Mouse (Mus musculus) erythroblast, embryonic 14.5 days (primary cell): ENCODE data around the gene Emd. TPM values are rescaled to one million over a fixed set of nuclear protein-coding genes. Genes with fewer than 3 reads are reported as not detected.
A peak's percentile ranks its signal among the peaks of the same experiment; 100 is the strongest.

Experiments
- H3K27me3 ChIP-seq: 2 replicates; pipeline ENCODE4 v1.6.1; 2012; ENCODE audit warnings: inconsistent platforms; ENCODE audit not compliant: control insufficient read depth
- H3K36me3 ChIP-seq: 2 replicates; pipeline ENCODE4 v1.6.1; 2012; ENCODE audit warnings: mild to moderate bottlenecking, inconsistent platforms; ENCODE audit not compliant: control insufficient read depth
- H3K4me1 ChIP-seq: 2 replicates; pipeline ENCODE4 v1.6.1; 2012; ENCODE audit warnings: inconsistent platforms; ENCODE audit not compliant: control insufficient read depth
- H3K4me3 ChIP-seq: replicated peaks from 2 replicates; pipeline ENCODE3; 2012; ENCODE audit warnings: moderate library complexity, mild to moderate bottlenecking, inconsistent platforms
- H3K9me3 ChIP-seq: 2 replicates; pipeline ENCODE4 v1.6.1; 2012; ENCODE audit warnings: low read length, inconsistent platforms, mixed read lengths; ENCODE audit not compliant: control insufficient read depth
- GATA1 ChIP-seq: IDR thresholded peaks from 2 replicates; pipeline ENCODE4 v1.6.1; 2012; ENCODE audit warnings: low read length, inconsistent platforms, mixed read lengths
- TAL1 ChIP-seq: IDR thresholded peaks from 3 replicates; pipeline ENCODE4 v1.6.1; 2012; ENCODE audit warnings: low read length, inconsistent platforms, mixed read lengths
- polyA plus RNA-seq: library from polyadenylated mRNA; stranded (reverse); fragments of >175 nt; gene quantifications from 2 replicates; pipeline ENCODE4 v1.2.3, GENCODE M21; 2012

The Emd gene
- polyA plus RNA-seq, 1 experiment, result 2.0 TPM

- peaks cover 36% of the 10 kb centered on the region for H3K4me1 ChIP-seq
- H3K9me3 ChIP-seq, result peaks cover 6% of the 10 kb centered on the region; the same call in 1 of the 2 replicates
- H3K27me3 ChIP-seq, result no peaks in the 10 kb centered on the region; the same call in 1 of the 2 replicates
- H3K36me3 ChIP-seq, result peaks cover 34% of the 10 kb centered on the region
- peak within 1 kb of the TSS; percentile 76 for H3K4me3 ChIP-seq
- peak; percentile 87 for TF ChIP-seq GATA1
- no peak for TF ChIP-seq TAL1
Observed at GRCm38 (mm10) chrX:74270062-74270901, 15.8 kb downstream of the Emd start, which contains the start of gene Rpl10. Gene Rpl10, plus strand, starts transcription at chrX:74270812.

DNA sequence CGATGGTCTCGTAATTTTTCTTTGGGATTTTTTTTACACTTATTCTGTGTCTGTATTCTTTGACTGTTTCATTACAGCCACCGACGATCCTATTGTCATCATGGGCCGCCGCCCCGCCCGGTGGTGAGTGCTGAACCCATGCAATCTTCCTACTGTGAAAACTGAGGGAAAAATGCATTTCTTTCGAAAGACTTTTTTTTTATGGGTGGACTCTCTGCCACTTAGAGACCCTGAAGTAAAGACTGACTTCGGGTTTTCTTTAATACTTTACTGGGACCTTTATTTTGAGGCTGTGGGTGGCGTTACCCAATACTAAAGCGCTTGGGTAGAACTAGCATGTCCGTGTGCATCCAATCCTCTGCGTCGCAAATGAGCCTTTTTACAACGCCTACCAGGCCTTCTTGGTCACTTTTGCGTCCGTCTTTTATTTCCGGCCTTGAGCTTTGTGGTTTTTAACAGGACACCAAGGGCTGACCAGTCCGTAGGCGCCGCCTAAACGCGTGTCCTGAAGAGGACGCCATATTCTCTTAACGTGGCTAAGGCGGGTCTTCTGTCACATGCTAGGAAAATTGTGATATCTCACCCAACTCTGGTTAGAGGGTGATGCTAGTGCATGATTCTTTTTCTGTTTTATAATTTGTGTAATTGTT is 16.5 kb downstream of the Emd start:
- Histone ChIP-seq H3K27me3 (no peaks in the 10 kb centered on the region; the same call in 1 of the 2 replicates), H3K36me3 (peaks cover 37% of the 10 kb centered on the region), H3K4me3 (peak overlapping the region; percentile 76), H3K9me3 (peaks cover 6% of the 10 kb centered on the region; the same call in 1 of the 2 replicates), H3K4me1 (peaks cover 36% of the 10 kb centered on the region)
- TF ChIP-seq TAL1 (no peak), GATA1 (no peak)

GRCm38 (mm10) chrX:74273422-74274322 is 19.2 kb downstream of the Emd start:
- H3K27me3 ChIP-seq, result no peaks in the 10 kb centered on the region; the same call in 1 of the 2 replicates
- H3K4me1 ChIP-seq, result peaks cover 44% of the 10 kb centered on the region
- TF ChIP-seq TAL1 (no peak), GATA1 (no peak)
- H3K4me3 ChIP-seq, result no peak overlapping the region
- peaks cover 6% of the 10 kb centered on the region; the same call in 1 of the 2 replicates for H3K9me3 ChIP-seq
- H3K36me3 ChIP-seq, result peaks cover 60% of the 10 kb centered on the region

- peaks cover 37% of the 10 kb centered on the region for H3K4me1 ChIP-seq
- no peak overlapping the region for H3K4me3 ChIP-seq
- TF ChIP-seq TAL1 (no peak), GATA1 (no peak)
- peaks cover 51% of the 10 kb centered on the region for H3K36me3 ChIP-seq
- peaks cover 4% of the 10 kb centered on the region; the same call in 1 of the 2 replicates for H3K9me3 ChIP-seq
- peaks cover 5% of the 10 kb centered on the region; the same call in 1 of the 2 replicates for H3K27me3 ChIP-seq
Observed at GRCm38 (mm10) chrX:74277916-74278315, 23.4 kb downstream of the Emd start.

- Histone ChIP-seq H3K9me3 (peaks cover 4% of the 10 kb centered on the region; the same call in 1 of the 2 replicates), H3K4me1 (peaks cover 42% of the 10 kb centered on the region), H3K27me3 (peaks cover 5% of the 10 kb centered on the region; the same call in 1 of the 2 replicates), H3K36me3 (peaks cover 40% of the 10 kb centered on the region), H3K4me3 (peak overlapping the region; percentile 73)
- no peak for TF ChIP-seq GATA1
- TF ChIP-seq TAL1, result no peak
Observed at GRCm38 (mm10) chrX:74281041-74281731, 26.7 kb downstream of the Emd start.

DNA sequence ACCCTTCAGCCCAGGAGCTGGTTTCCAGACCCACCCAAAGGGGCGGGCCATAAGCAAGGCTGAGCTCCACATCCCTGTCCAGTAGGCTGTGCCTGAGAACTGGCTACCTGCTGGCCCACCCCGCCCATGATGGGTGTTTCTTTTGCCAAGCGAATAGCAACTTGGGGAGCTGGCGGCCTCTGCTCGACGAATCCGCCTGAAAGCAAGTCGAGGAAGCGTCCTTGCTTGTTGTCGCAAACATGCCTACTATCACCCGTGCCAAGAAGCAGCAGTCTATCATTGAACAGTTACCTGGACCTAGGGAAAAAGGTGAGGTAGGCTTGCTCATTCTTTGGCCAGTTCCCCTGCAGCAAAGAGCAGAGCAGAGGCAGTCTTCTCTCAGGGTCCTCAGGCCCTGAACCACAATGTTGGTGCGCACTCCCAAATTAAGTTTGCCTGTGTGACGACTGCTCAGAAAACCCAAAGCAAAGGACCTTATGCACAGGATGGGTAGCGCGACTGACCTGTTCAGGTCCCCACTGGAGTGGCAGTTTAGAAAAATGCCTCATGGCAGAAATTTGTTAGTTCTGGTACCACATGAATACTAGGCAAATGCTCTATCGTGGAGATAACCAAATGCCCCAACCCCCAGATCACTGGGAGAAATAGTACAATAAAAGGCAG is 27.4 kb downstream of the Emd start, which contains the start of the genes Taz and Dnase1l1:
Taz (plus strand) TSS at position 181 of the 663 bp plus-strand sequence.
Dnase1l1 (minus strand) TSS at position 606 of the 663 bp plus-strand sequence.
- Histone ChIP-seq H3K27me3 (peaks cover 5% of the 10 kb centered on the region; the same call in 1 of the 2 replicates), H3K36me3 (peaks cover 33% of the 10 kb centered on the region), H3K4me3 (peak within 1 kb of the TSS; percentile 73), H3K4me1 (peaks cover 42% of the 10 kb centered on the region), H3K9me3 (peaks cover 4% of the 10 kb centered on the region; the same call in 1 of the 2 replicates)
- TF ChIP-seq GATA1, result no peak
- no peak for TF ChIP-seq TAL1

DNA sequence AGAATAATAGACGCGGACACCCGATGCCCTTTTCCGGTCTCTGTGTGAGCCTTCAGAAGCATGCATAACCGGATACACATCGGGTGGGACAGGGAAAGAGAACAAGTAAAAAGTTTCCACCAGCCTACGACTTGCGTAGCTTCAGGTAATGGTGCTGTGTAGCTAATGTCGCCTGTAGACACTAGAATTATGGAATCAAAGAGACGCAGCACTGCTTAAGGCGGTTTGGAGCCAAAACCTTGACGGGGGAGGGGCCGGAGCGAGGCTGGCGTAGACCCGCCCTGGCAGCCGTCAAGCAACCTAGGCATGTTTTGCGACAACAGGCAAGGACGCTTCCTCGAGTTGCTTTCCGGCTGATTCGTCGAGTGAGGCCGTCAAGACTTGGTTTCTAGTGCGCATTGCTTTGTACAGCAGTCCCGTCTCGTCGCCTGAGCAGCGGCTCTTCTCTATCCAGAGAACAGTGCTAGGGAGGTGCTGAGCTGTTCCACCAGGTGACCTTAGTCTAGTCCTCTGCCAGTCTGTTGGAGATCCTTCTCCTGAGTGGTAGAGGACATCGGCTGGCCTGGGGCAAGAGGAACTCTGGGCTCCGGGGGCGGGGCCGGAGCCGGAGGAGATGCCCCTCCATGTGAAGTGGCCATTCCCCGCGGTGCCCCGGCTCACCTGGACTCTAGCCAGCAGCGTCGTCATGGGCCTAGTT is 28.1 kb downstream of the Emd start:
- peaks cover 4% of the 10 kb centered on the region; the same call in 1 of the 2 replicates for H3K9me3 ChIP-seq
- peak overlapping the region; percentile 73 for H3K4me3 ChIP-seq
- TF ChIP-seq GATA1 (no peak), TAL1 (no peak)
- H3K4me1 ChIP-seq, result peaks cover 40% of the 10 kb centered on the region
- H3K27me3 ChIP-seq, result peaks cover 5% of the 10 kb centered on the region; the same call in 1 of the 2 replicates
- H3K36me3 ChIP-seq, result peaks cover 27% of the 10 kb centered on the region
